Mouse (Mus musculus) hindbrain, embryonic 13.5 days (tissue): ENCODE measurements around the gene Dmpk. TPM values are rescaled to one million over a fixed set of nuclear protein-coding genes. Genes with fewer than 3 reads are reported as not detected.

Experiments
- ATAC-seq: fragments of 200-750 bp; cut with Nextera tagmentation; 2 replicates; pipeline ENCODE4 v1.8.0; 2017; ENCODE audit warnings: moderate TSS enrichment; ENCODE audit not compliant: low FRiP score
- H3K27ac ChIP-seq: fragments of 300-500 bp; sonication (generic); 2 replicates; pipeline ENCODE4 v1.5.1; 2015; ENCODE audit warnings: inconsistent platforms, mild to moderate bottlenecking, moderate library complexity
- H3K27me3 ChIP-seq: fragments of 300-500 bp; sonication (generic); 2 replicates; pipeline ENCODE4 v1.6.1; 2015; ENCODE audit warnings: mild to moderate bottlenecking, inconsistent platforms
- H3K36me3 ChIP-seq: fragments of 300-500 bp; sonication (generic); 2 replicates; pipeline ENCODE4 v1.6.1; 2015; ENCODE audit warnings: mild to moderate bottlenecking, inconsistent platforms
- H3K4me1 ChIP-seq: fragments of 300-500 bp; sonication (generic); replicated peaks from 2 replicates; pipeline ENCODE4 v1.6.1; 2015; ENCODE audit warnings: inconsistent platforms
- H3K4me2 ChIP-seq: fragments of 300-500 bp; sonication (generic); 2 replicates; pipeline ENCODE4 v1.6.1; 2015; ENCODE audit warnings: inconsistent platforms, mild to moderate bottlenecking, moderate library complexity
- H3K4me3 ChIP-seq: fragments of 300-500 bp; sonication (generic); 2 replicates; pipeline ENCODE4 v1.5.1; 2015; ENCODE audit warnings: mild to moderate bottlenecking, inconsistent platforms
- H3K9ac ChIP-seq: fragments of 300-500 bp; sonication (generic); 2 replicates; pipeline ENCODE4 v1.6.1; 2015; ENCODE audit warnings: mild to moderate bottlenecking, inconsistent platforms
- H3K9me3 ChIP-seq: fragments of 300-500 bp; sonication (generic); 2 replicates; pipeline ENCODE4 v1.6.1; 2016; ENCODE audit warnings: inconsistent platforms
- WGBS: fragments of 180-500 bp; shearing (Covaris S2); methylation state at CpG from one replicate; pipeline ENCODE4 v1.1.7; 2015; 5-methylcytosine and 5-hydroxymethylcytosine counted together
- polyA plus RNA-seq: library from polyadenylated mRNA; unstranded; fragments of >200 nt; fragmentation: Nextera tagmentation; extraction: Ambion mirVana; gene quantifications from 2 replicates; pipeline ENCODE4 v1.2.1, GENCODE M21; 2015

Gene Dmpk
- polyA plus RNA-seq, 1 experiment from 2014 or later = 11.6 TPM

GRCm38 (mm10) chr7:19092381-19093173 is 8.9 kb downstream of the Dmpk start:
- peaks cover 55% of the 10 kb centered on the region for H3K4me1 ChIP-seq
- H3K27ac ChIP-seq = peak overlapping the region; percentile 44; the same call in 1 of the 2 replicates
- H3K9ac ChIP-seq = peak overlapping the region; percentile 59
- ATAC-seq = peak; percentile 53
- H3K4me3 ChIP-seq = peak overlapping the region; percentile 55
- WGBS = 6% methylated on average over 38 of the region's 38 CpGs
- peak overlapping the region; percentile 96 for H3K4me2 ChIP-seq
- H3K36me3 ChIP-seq = peaks cover 48% of the 10 kb centered on the region
- H3K9me3 ChIP-seq = no peaks in the 10 kb centered on the region
- peaks cover 62% of the 10 kb centered on the region for H3K27me3 ChIP-seq

GRCm38 (mm10) chr7:19093174-19093521 is 9.5 kb downstream of the Dmpk start:
- 0% methylated on average over 11 of the region's 15 CpGs for WGBS
- peaks cover 62% of the 10 kb centered on the region for H3K27me3 ChIP-seq
- no peaks in the 10 kb centered on the region for H3K9me3 ChIP-seq
- ATAC-seq = peak; percentile 44
- H3K36me3 ChIP-seq = peaks cover 42% of the 10 kb centered on the region
- peak overlapping the region; percentile 58 for H3K27ac ChIP-seq
- H3K9ac ChIP-seq = peak overlapping the region; percentile 59; the same call in 1 of the 2 replicates
- peak overlapping the region; percentile 55 for H3K4me3 ChIP-seq
- peak overlapping the region; percentile 96 for H3K4me2 ChIP-seq
- peaks cover 55% of the 10 kb centered on the region for H3K4me1 ChIP-seq

- Histone ChIP-seq H3K36me3 (peaks cover 36% of the 10 kb centered on the region), H3K9ac (peak overlapping the region; percentile 76), H3K4me1 (peaks cover 55% of the 10 kb centered on the region), H3K27me3 (peaks cover 62% of the 10 kb centered on the region), H3K27ac (peak overlapping the region; percentile 85), H3K9me3 (no peaks in the 10 kb centered on the region), H3K4me3 (peak overlapping the region; percentile 55), H3K4me2 (peak overlapping the region; percentile 96)
- under 1% methylated on average over 45 of the region's 45 CpGs for WGBS
- peak; percentile 71 for ATAC-seq
These were observed 10.1 kb downstream of the Dmpk start for GRCm38 (mm10) chr7:19093537-19094385.

GRCm38 (mm10) chr7:19094471-19094825 is 10.8 kb downstream of the Dmpk start, which contains the start of gene Six5:
Gene Six5, plus strand, starts transcription at chr7:19094594.
- no peak for ATAC-seq
- peak within 1 kb of the TSS; percentile 85 for H3K27ac ChIP-seq
- peak within 1 kb of the TSS; percentile 96 for H3K4me2 ChIP-seq
- peaks cover 55% of the 10 kb centered on the region for H3K4me1 ChIP-seq
- H3K36me3 ChIP-seq = peaks cover 31% of the 10 kb centered on the region
- H3K4me3 ChIP-seq = peak within 1 kb of the TSS; percentile 55
- peak within 1 kb of the TSS; percentile 76 for H3K9ac ChIP-seq
- 2% methylated on average over 22 of the region's 36 CpGs for whole genome bisulfite sequencing
- H3K9me3 ChIP-seq = no peaks in the 10 kb centered on the region
- peaks cover 62% of the 10 kb centered on the region for H3K27me3 ChIP-seq

GRCm38 (mm10) chr7:19094826-19095750 is 11.4 kb downstream of the Dmpk start:
- under 1% methylated on average over 75 of the region's 87 CpGs for WGBS
- Histone ChIP-seq H3K27ac (peak overlapping the region; percentile 85), H3K4me2 (peak overlapping the region; percentile 96), H3K27me3 (peaks cover 61% of the 10 kb centered on the region), H3K36me3 (peaks cover 26% of the 10 kb centered on the region), H3K4me3 (peak overlapping the region; percentile 55), H3K4me1 (peaks cover 55% of the 10 kb centered on the region), H3K9ac (peak overlapping the region; percentile 76), H3K9me3 (no peaks in the 10 kb centered on the region)
- no peak for ATAC-seq

GRCm38 (mm10) chr7:19095751-19096110 is 12.1 kb downstream of the Dmpk start:
- Histone ChIP-seq H3K27ac (peak overlapping the region; percentile 85), H3K4me1 (peaks cover 55% of the 10 kb centered on the region), H3K9me3 (no peaks in the 10 kb centered on the region), H3K4me2 (peak overlapping the region; percentile 96), H3K36me3 (peaks cover 19% of the 10 kb centered on the region), H3K4me3 (peak overlapping the region; percentile 55), H3K9ac (peak overlapping the region; percentile 76), H3K27me3 (peaks cover 54% of the 10 kb centered on the region)
- no peak for ATAC-seq
- 2% methylated on average over 19 of the region's 19 CpGs for WGBS

- H3K27me3 ChIP-seq = peaks cover 46% of the 10 kb centered on the region
- peaks cover 55% of the 10 kb centered on the region for H3K4me1 ChIP-seq
- peak overlapping the region; percentile 55 for H3K4me3 ChIP-seq
- no peak for ATAC-seq
- H3K36me3 ChIP-seq = peaks cover 12% of the 10 kb centered on the region
- 64% methylated on average over 5 of the region's 5 CpGs for WGBS
- peak overlapping the region; percentile 96 for H3K4me2 ChIP-seq
- H3K9ac ChIP-seq = peak overlapping the region; percentile 76
- no peaks in the 10 kb centered on the region for H3K9me3 ChIP-seq
- no peak overlapping the region for H3K27ac ChIP-seq
These were observed 12.8 kb downstream of the Dmpk start for GRCm38 (mm10) chr7:19096421-19096976.

GRCm38 (mm10) chr7:19097217-19097616 is 13.6 kb downstream of the Dmpk start:
- H3K27me3 ChIP-seq = peaks cover 39% of the 10 kb centered on the region
- no peak overlapping the region for H3K27ac ChIP-seq
- H3K4me3 ChIP-seq = no peak overlapping the region
- H3K4me1 ChIP-seq = peaks cover 51% of the 10 kb centered on the region
- H3K9me3 ChIP-seq = no peaks in the 10 kb centered on the region
- H3K4me2 ChIP-seq = no peak overlapping the region
- H3K9ac ChIP-seq = peak overlapping the region; percentile 15; the same call in 1 of the 2 replicates
- peaks cover 5% of the 10 kb centered on the region; the same call in 1 of the 2 replicates for H3K36me3 ChIP-seq
- WGBS = 68% methylated on average over 2 of the region's 2 CpGs
- no peak for ATAC-seq

GRCm38 (mm10) chr7:19097863-19098262 is 14.2 kb downstream of the Dmpk start:
- Histone ChIP-seq H3K4me2 (no peak overlapping the region), H3K27me3 (peaks cover 34% of the 10 kb centered on the region), H3K27ac (no peak overlapping the region), H3K36me3 (no peaks in the 10 kb centered on the region), H3K4me1 (peaks cover 44% of the 10 kb centered on the region), H3K9ac (no peak overlapping the region), H3K4me3 (no peak overlapping the region), H3K9me3 (no peaks in the 10 kb centered on the region)
- no peak for ATAC-seq

GRCm38 (mm10) chr7:19098811-19099210 is 15.2 kb downstream of the Dmpk start:
- Histone ChIP-seq H3K9ac (no peak overlapping the region), H3K9me3 (no peaks in the 10 kb centered on the region), H3K27me3 (peaks cover 27% of the 10 kb centered on the region), H3K27ac (no peak overlapping the region), H3K4me2 (no peak overlapping the region), H3K4me1 (peaks cover 35% of the 10 kb centered on the region), H3K4me3 (no peak overlapping the region), H3K36me3 (no peaks in the 10 kb centered on the region)
- 62% methylated on average over 7 of the region's 7 CpGs for whole genome bisulfite sequencing
- ATAC-seq = no peak

GRCm38 (mm10) chr7:19100290-19100689 is 16.6 kb downstream of the Dmpk start:
- WGBS = 91% methylated on average over 1 of the region's 1 CpGs
- H3K27me3 ChIP-seq = peaks cover 13% of the 10 kb centered on the region
- H3K4me3 ChIP-seq = no peak overlapping the region
- ATAC-seq = no peak
- H3K9ac ChIP-seq = no peak overlapping the region
- no peak overlapping the region for H3K27ac ChIP-seq
- H3K9me3 ChIP-seq = no peaks in the 10 kb centered on the region
- H3K4me1 ChIP-seq = peaks cover 21% of the 10 kb centered on the region
- no peak overlapping the region for H3K4me2 ChIP-seq
- no peaks in the 10 kb centered on the region for H3K36me3 ChIP-seq
